Comparison of ENCODE assay signal across 30 mouse cellular contexts in genomic region chr11:22327302-22327910, GRCm38 (mm10). TPM values are rescaled to one million over a fixed set of nuclear protein-coding genes. Genes with fewer than 3 reads are reported as not detected.
DNase-seq lines count a peak whose midpoint lies in the region; ATAC-seq and TF ChIP-seq lines count a peak whose summit lies in the region.
"Had no signal": no experiment of that assay in that cellular context is flagged by ENCODE, and none has a peak within 500 bp of the region (broad histone marks: within the 10 kb centered on the region; RNA-seq: fewer than 3 reads in every experiment).

No protein-coding gene starts in this region.

- H3K9ac ChIP-seq in lung, embryonic 14.5 days, result no peak overlapping the region
- H3K9ac ChIP-seq in midbrain, embryonic 12.5 days (replicated peaks), result no peak overlapping the region
- H3K9ac ChIP-seq: embryonic facial prominence, embryonic 13.5 days; forebrain, embryonic 13.5 days; limb, embryonic 15.5 days; liver, embryonic 13.5 days; neural tube, embryonic 15.5 days had no signal

- WGBS in lung, embryonic 14.5 days, result 67% methylated on average over 2 of the region's 2 CpGs
- 25% methylated on average over 2 of the region's 2 CpGs for WGBS in midbrain, embryonic 12.5 days

- no peak for DNase-seq in frontal cortex, adult 2 months (ENCODE audit: extremely low spot score in 1 of 2, low spot score in 1 of 2)
- peak; percentile 4 for DNase-seq in lung, embryonic 14.5 days
- DNase-seq in lung, postnatal 36 days, result no peak
- DNase-seq in retina, embryonic 14.5 days (ENCODE audit: low spot score), result peak; percentile 38
- no peak for DNase-seq in thymus, postnatal 10 days (ENCODE audit: low spot score in 2 of 2)
- DNase-seq: adrenal gland, postnatal 14 days; cerebellum, adult 11 months; cerebellum, adult 9-11 months; embryo, embryonic 11 days; gastrocnemius, adult 2 months; gastrocnemius, postnatal 36 days; heart, adult 18-20 months; heart, postnatal 36 days; kidney, adult 11 months; kidney, postnatal 14 days; layer of hippocampus, adult 9-11 months; liver, embryonic 13.5 days; lung, adult 18-20 months; lung, postnatal 14 days; right cerebral cortex, postnatal 4 days; thymus, adult 2 months had no signal

- no peaks in the 10 kb centered on the region for H3K4me1 ChIP-seq in lung, embryonic 14.5 days (ENCODE audit: insufficient read depth)
- peaks cover 6% of the 10 kb centered on the region; the same call in 1 of the 2 replicates for H3K4me1 ChIP-seq in midbrain, embryonic 12.5 days
- H3K4me1 ChIP-seq: forebrain, embryonic 13.5 days; limb, embryonic 10.5 days; limb, embryonic 15.5 days; liver, embryonic 13.5 days; neural tube, embryonic 15.5 days had no signal

- no peak overlapping the region for H3K4me3 ChIP-seq in lung, embryonic 14.5 days (ENCODE audit: low read depth, low read length)
- no peak overlapping the region for H3K4me3 ChIP-seq in midbrain, embryonic 12.5 days
- H3K4me3 ChIP-seq: embryonic facial prominence, embryonic 13.5 days; forebrain, embryonic 13.5 days; gastrocnemius, adult 2 months; limb, embryonic 10.5 days; limb, embryonic 15.5 days; liver, embryonic 13.5 days; neural tube, embryonic 15.5 days had no signal

- ATAC-seq in frontal cortex, adult (ENCODE audit: low TSS enrichment), result peak; percentile 50; the same call in 1 of the 2 replicates
- no peak for ATAC-seq in lung, embryonic 14.5 days (ENCODE audit: insufficient read depth)
- peak; percentile 77 for ATAC-seq in midbrain, embryonic 12.5 days (ENCODE audit: low FRiP score, low read depth)
- ATAC-seq: forebrain, embryonic 13.5 days; inflammation-experienced regulatory T-cells, adult 6 months had no signal

- no peaks in the 10 kb centered on the region for H3K36me3 ChIP-seq in lung, embryonic 14.5 days (ENCODE audit: insufficient read depth)
- H3K36me3 ChIP-seq in midbrain, embryonic 12.5 days, result no peaks in the 10 kb centered on the region
- H3K36me3 ChIP-seq: embryonic facial prominence, embryonic 13.5 days; limb, embryonic 10.5 days; limb, embryonic 15.5 days; liver, embryonic 13.5 days; neural tube, embryonic 15.5 days had no signal

- H3K4me2 ChIP-seq in lung, embryonic 14.5 days, result no peak overlapping the region
- no peak overlapping the region for H3K4me2 ChIP-seq in midbrain, embryonic 12.5 days (replicated peaks)
- H3K4me2 ChIP-seq: embryonic facial prominence, embryonic 13.5 days; forebrain, embryonic 13.5 days; heart, embryonic 11.5 days; limb, embryonic 15.5 days; liver, embryonic 13.5 days; neural tube, embryonic 15.5 days had no signal

- TF ChIP-seq CTCF in lung, embryonic 14.5 days (IDR thresholded peaks at IDR 0.05; ENCODE audit: low read depth), result no peak

- H3K9me3 ChIP-seq in lung, embryonic 14.5 days (ENCODE audit: low read depth, low read length), result no peaks in the 10 kb centered on the region
- no peaks in the 10 kb centered on the region for H3K9me3 ChIP-seq in midbrain, embryonic 12.5 days
- H3K9me3 ChIP-seq: embryonic facial prominence, embryonic 13.5 days; forebrain, embryonic 13.5 days; limb, embryonic 10.5 days; limb, embryonic 15.5 days; liver, embryonic 13.5 days; neural tube, embryonic 15.5 days had no signal

- H3K27me3 ChIP-seq in lung, embryonic 14.5 days (ENCODE audit: insufficient read depth, low read length), result no peaks in the 10 kb centered on the region
- H3K27me3 ChIP-seq in midbrain, embryonic 12.5 days, result peaks cover 17% of the 10 kb centered on the region
- H3K27me3 ChIP-seq: embryonic facial prominence, embryonic 13.5 days; forebrain, embryonic 13.5 days; limb, embryonic 15.5 days; liver, embryonic 13.5 days; neural tube, embryonic 15.5 days had no signal

- H3K27ac ChIP-seq in lung, embryonic 14.5 days (ENCODE audit: low read depth), result no peak overlapping the region
- no peak overlapping the region for H3K27ac ChIP-seq in midbrain, embryonic 12.5 days (replicated peaks)
- H3K27ac ChIP-seq: embryonic facial prominence, embryonic 13.5 days; forebrain, embryonic 13.5 days; gastrocnemius, adult 2 months; limb, embryonic 10.5 days; limb, embryonic 15.5 days; liver, embryonic 13.5 days; neural tube, embryonic 15.5 days had no signal

RNA-seq across cellular contexts. Expression of gene Ehbp1, which starts 14.7 kb away (rescaled TPM):
- 29.2 and 32.5 TPM in 2 replicates for polyA plus RNA-seq in frontal cortex, adult 2 months (2012; rRNA removed)
- 11.5 and 11.6 TPM in 2 replicates for polyA plus RNA-seq in lung, embryonic 14.5 days (2014; fragmentation: Nextera tagmentation; extraction: Ambion mirVana)
- polyA plus RNA-seq in midbrain, embryonic 12.5 days (2016; fragmentation: Nextera tagmentation; extraction: Ambion mirVana), result 20.0 and 20.7 TPM in 2 replicates

Comparison
In these comparisons a context has a peak if more than half of its experiments do, and no peak if none do; other contexts are left out.
1. DNase-seq: peak in lung, embryonic 14.5 days (single experiment) and retina, embryonic 14.5 days (single experiment); none in frontal cortex, adult 2 months (0 of 2), lung, postnatal 36 days (single experiment) and thymus, postnatal 10 days (0 of 2).